Mouse (Mus musculus): ENCODE measurements around the gene Map10. TPM values are rescaled to one million over a fixed set of nuclear protein-coding genes. Genes with fewer than 3 reads are reported as not detected.

Gene Map10
- total RNA-seq, 2 experiments from 2014 or later, result 6.3 to 7.4 TPM

GRCm38 (mm10) chr8:125705816-125706215 is 36.2 kb downstream of the Map10 start:
- DNase-seq, result no peak
- intact Hi-C loops (cut with DNase I), result no loop called here

GRCm38 (mm10) chr8:125709171-125709570 is 39.6 kb downstream of the Map10 start:
- DNase-seq, result no peak
- intact Hi-C loops (cut with DNase I), result no loop called here

GRCm38 (mm10) chr8:125711514-125711913 is 41.9 kb downstream of the Map10 start:
- intact Hi-C loops (cut with DNase I), result no loop called here
- DNase-seq, result no peak

GRCm38 (mm10) chr8:125716211-125716610 is 46.6 kb downstream of the Map10 start:
- no peak for DNase-seq
- intact Hi-C loops (cut with DNase I), result no loop called here

- intact Hi-C loops (cut with DNase I), result no loop called here
Measured at GRCm38 (mm10) chr8:125716613-125717012, 47.0 kb downstream of the Map10 start.

GRCm38 (mm10) chr8:125718914-125719313 is 49.3 kb downstream of the Map10 start:
- no peak for DNase-seq
- intact Hi-C loops (cut with DNase I), result no loop called here

More at GRCm38 (mm10) chr8:125716613-125717012, 47.0 kb downstream of the Map10 start:
- no peak for DNase-seq

GRCm38 (mm10) chr8:125722675-125723074 is 53.1 kb downstream of the Map10 start:
- intact Hi-C loops (cut with DNase I), result loop anchor here (10.0 kb wide), 1 partner anchor 398 kb away; no protein-coding TSS in a partner anchor
- DNase-seq, result peak; percentile 25 to 37

Other genes with a start within 250 kb of the Map10 start
- gene Sipa1l2, start 100.0 kb upstream of the Map10 start, total RNA-seq (2021), result 10 to 100 TPM; 36.4 to 40.7 TPM
- gene Ntpcr, start 60.1 kb downstream of the Map10 start, total RNA-seq (2021), result 10 to 100 TPM; 16.8 to 19.3 TPM
- gene Pcnx2, start 228.5 kb downstream of the Map10 start, total RNA-seq (2021), result under 1 TPM; 0.46 to 0.89 TPM
- gene Map3k21, start 240.6 kb downstream of the Map10 start, total RNA-seq (2021), result under 1 TPM; 0.76 to 0.97 TPM